In the genomic region with DNA sequence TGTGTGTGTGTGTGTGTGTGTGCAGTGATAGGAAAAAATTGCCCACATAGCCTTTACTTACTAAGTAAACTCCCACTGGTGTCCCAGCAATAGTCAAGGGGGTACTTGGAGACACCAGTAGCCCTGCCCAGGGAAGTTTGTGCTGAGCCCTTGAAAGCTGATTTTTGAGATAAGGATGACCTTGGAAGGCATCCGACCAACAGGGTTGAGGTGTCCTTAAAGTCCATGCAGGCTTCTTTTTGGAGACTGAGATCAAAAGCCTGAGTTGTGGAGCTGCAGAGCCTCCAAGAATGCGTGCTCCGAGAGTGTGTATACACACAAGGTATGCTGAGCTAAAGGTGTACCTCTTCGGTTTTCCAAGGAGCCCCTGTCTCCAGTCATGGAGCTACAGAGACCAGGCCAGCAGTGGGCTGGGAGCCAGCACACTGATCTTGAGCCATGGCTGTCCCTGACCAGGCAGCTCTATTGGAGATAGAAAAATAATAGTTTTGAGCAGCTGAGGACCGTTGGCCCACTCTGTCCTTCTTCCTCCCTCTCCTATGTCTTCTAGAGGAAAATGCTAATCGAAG, we compare ENCODE assay signal across 22 mouse cellular contexts. TPM values are rescaled to one million over a fixed set of nuclear protein-coding genes. Genes with fewer than 3 reads are reported as not detected.
DNase-seq lines count a peak whose midpoint lies in the region; ATAC-seq lines count a peak whose summit lies in the region.
"Had no signal": no experiment of that assay in that cellular context is flagged by ENCODE, and none has a peak within 500 bp of the region (broad histone marks: within the 10 kb centered on the region; RNA-seq: fewer than 3 reads in every experiment).

No protein-coding gene starts in this region.

- H3K36me3 ChIP-seq in forebrain, embryonic 10.5 days (replicated peaks) = no peaks in the 10 kb centered on the region
- no peaks in the 10 kb centered on the region for H3K36me3 ChIP-seq in forebrain, embryonic 16.5 days (ENCODE audit: control insufficient read depth, insufficient read depth)
- no peaks in the 10 kb centered on the region for H3K36me3 ChIP-seq in embryonic facial prominence, embryonic 10.5 days (replicated peaks)
- no peaks in the 10 kb centered on the region for H3K36me3 ChIP-seq in heart, embryonic 12.5 days
- H3K36me3 ChIP-seq: heart, embryonic 15.5 days; limb, embryonic 13.5 days; lung, embryonic 15.5 days; midbrain, embryonic 12.5 days had no signal

- H3K4me1 ChIP-seq in forebrain, embryonic 10.5 days = no peaks in the 10 kb centered on the region
- H3K4me1 ChIP-seq in forebrain, embryonic 16.5 days (replicated peaks; ENCODE audit: control insufficient read depth, insufficient read depth, low read length) = no peaks in the 10 kb centered on the region
- peaks cover 4% of the 10 kb centered on the region; the same call in 1 of the 2 replicates for H3K4me1 ChIP-seq in embryonic facial prominence, embryonic 10.5 days
- H3K4me1 ChIP-seq in heart, embryonic 12.5 days (replicated peaks) = peaks cover 6% of the 10 kb centered on the region
- H3K4me1 ChIP-seq: forebrain, embryonic 13.5 days; midbrain, embryonic 12.5 days had no signal

- no peak for ATAC-seq in forebrain, embryonic 16.5 days
- ATAC-seq in heart, embryonic 12.5 days (ENCODE audit: insufficient number of reproducible peaks, low FRiP score) = no peak
- ATAC-seq: forebrain, embryonic 13.5 days had no signal

- peaks cover 100% of the 10 kb centered on the region for H3K27me3 ChIP-seq in forebrain, embryonic 10.5 days (ENCODE audit: poor library complexity, severe bottlenecking)
- H3K27me3 ChIP-seq in forebrain, embryonic 16.5 days (replicated peaks; ENCODE audit: control insufficient read depth, insufficient read depth, low read length) = peaks cover 98% of the 10 kb centered on the region
- H3K27me3 ChIP-seq in embryonic facial prominence, embryonic 10.5 days (replicated peaks; ENCODE audit: low read depth, poor library complexity, severe bottlenecking) = peaks cover 100% of the 10 kb centered on the region
- peaks cover 100% of the 10 kb centered on the region for H3K27me3 ChIP-seq in heart, embryonic 12.5 days (replicated peaks)

- no peak overlapping the region for H3K4me2 ChIP-seq in forebrain, embryonic 16.5 days (ENCODE audit: low read length)
- no peak overlapping the region for H3K4me2 ChIP-seq in heart, embryonic 12.5 days
- H3K4me2 ChIP-seq: forebrain, embryonic 13.5 days; heart, embryonic 15.5 days; limb, embryonic 13.5 days; lung, embryonic 15.5 days; midbrain, embryonic 12.5 days had no signal

- DNase-seq in forebrain, embryonic 10.5 days (ENCODE audit: extremely low spot score, low spot score) = peak; percentile 16
- peak; percentile 15 to 31 for DNase-seq in kidney, adult 8-10 months
- no peak for DNase-seq in kidney, postnatal 10 days
- peak; percentile 69 for DNase-seq in adrenal gland, postnatal 14 days
- DNase-seq in embryonic facial prominence, embryonic 10.5 days (ENCODE audit: low spot score) = peak; percentile 15
- no peak for DNase-seq in retina, embryonic 14.5 days (ENCODE audit: low spot score)
- DNase-seq: cerebellum, adult 11 months; right cerebral cortex, adult 18-20 months had no signal

- no peak overlapping the region for H3K4me3 ChIP-seq in forebrain, embryonic 10.5 days
- no peak overlapping the region for H3K4me3 ChIP-seq in forebrain, embryonic 16.5 days (replicated peaks; ENCODE audit: low read length)
- no peak overlapping the region for H3K4me3 ChIP-seq in embryonic facial prominence, embryonic 10.5 days
- H3K4me3 ChIP-seq in heart, embryonic 12.5 days = no peak overlapping the region
- H3K4me3 ChIP-seq: forebrain, embryonic 13.5 days; heart, adult 2 months; heart, embryonic 15.5 days; lung, embryonic 15.5 days; midbrain, embryonic 12.5 days had no signal

- H3K9ac ChIP-seq in forebrain, embryonic 16.5 days (replicated peaks; ENCODE audit: low read depth, low read length) = no peak overlapping the region
- no peak overlapping the region for H3K9ac ChIP-seq in heart, embryonic 12.5 days
- H3K9ac ChIP-seq: forebrain, embryonic 13.5 days; heart, embryonic 15.5 days; limb, embryonic 13.5 days; liver, embryonic 14.5 days; lung, embryonic 15.5 days; midbrain, embryonic 12.5 days had no signal

- no peak overlapping the region for H3K27ac ChIP-seq in forebrain, embryonic 10.5 days
- no peak overlapping the region for H3K27ac ChIP-seq in forebrain, embryonic 16.5 days (ENCODE audit: low read length)
- no peak overlapping the region for H3K27ac ChIP-seq in embryonic facial prominence, embryonic 10.5 days (replicated peaks)
- H3K27ac ChIP-seq in heart, embryonic 12.5 days (ENCODE audit: poor library complexity, severe bottlenecking) = no peak overlapping the region
- H3K27ac ChIP-seq: forebrain, embryonic 13.5 days; heart, adult 2 months; heart, embryonic 15.5 days; limb, embryonic 13.5 days; liver, embryonic 14.5 days; lung, embryonic 15.5 days; macrophage; midbrain, embryonic 12.5 days had no signal

- WGBS in forebrain, embryonic 10.5 days = 8% methylated on average over 6 of the region's 6 CpGs
- WGBS in forebrain, embryonic 16.5 days = 1% methylated on average over 6 of the region's 6 CpGs
- 12% methylated on average over 6 of the region's 6 CpGs for whole genome bisulfite sequencing in embryonic facial prominence, embryonic 10.5 days
- WGBS in heart, embryonic 12.5 days = 10% methylated on average over 6 of the region's 6 CpGs

- H3K9me3 ChIP-seq in forebrain, embryonic 10.5 days = no peaks in the 10 kb centered on the region
- no peaks in the 10 kb centered on the region for H3K9me3 ChIP-seq in forebrain, embryonic 16.5 days (ENCODE audit: control insufficient read depth, low read length)
- no peaks in the 10 kb centered on the region for H3K9me3 ChIP-seq in embryonic facial prominence, embryonic 10.5 days
- no peaks in the 10 kb centered on the region for H3K9me3 ChIP-seq in heart, embryonic 12.5 days (replicated peaks)
- H3K9me3 ChIP-seq: forebrain, embryonic 13.5 days; heart, embryonic 15.5 days; limb, embryonic 13.5 days; lung, embryonic 15.5 days; midbrain, embryonic 12.5 days had no signal

RNA-seq across cellular contexts. Expression of gene Hoxb9, which starts 8.9 kb away (rescaled TPM):
- polyA plus RNA-seq in forebrain, embryonic 10.5 days (2016; fragmentation: Nextera tagmentation; extraction: Ambion mirVana) = not detected in 2 replicates
- not detected in 2 replicates for polyA plus RNA-seq in forebrain, embryonic 16.5 days (2015; fragmentation: Nextera tagmentation; extraction: Ambion mirVana)
- total RNA-seq in adrenal gland, postnatal 14 days (2021) = 99.3 and 156 TPM in 2 replicates
- not detected in 2 replicates for polyA plus RNA-seq in embryonic facial prominence, embryonic 10.5 days (2016; fragmentation: Nextera tagmentation; extraction: Ambion mirVana)
- 0.06 TPM in 1 of 2 replicates, not detected in the other for polyA plus RNA-seq in heart, embryonic 12.5 days (2016; fragmentation: Nextera tagmentation; extraction: Ambion mirVana)
- total RNA-seq: CH12.LX; heart, adult 2 months; heart, postnatal 4 days; layer of hippocampus, postnatal 14 days; MEL had no signal
- polyA plus RNA-seq: forebrain, embryonic 13.5 days; heart, adult 2 months; macrophage; midbrain, embryonic 12.5 days had no signal

RNA-seq across cellular contexts. Expression of gene Hoxb8, which starts 19.4 kb away (rescaled TPM):
- not detected in 2 replicates for polyA plus RNA-seq in forebrain, embryonic 10.5 days (2016; fragmentation: Nextera tagmentation; extraction: Ambion mirVana)
- polyA plus RNA-seq in forebrain, embryonic 16.5 days (2015; fragmentation: Nextera tagmentation; extraction: Ambion mirVana) = not detected in 2 replicates
- 56.7 and 59.4 TPM in 2 replicates for total RNA-seq in adrenal gland, postnatal 14 days (2021)
- polyA plus RNA-seq in embryonic facial prominence, embryonic 10.5 days (2016; fragmentation: Nextera tagmentation; extraction: Ambion mirVana) = not detected in 2 replicates
- polyA plus RNA-seq in heart, embryonic 12.5 days (2016; fragmentation: Nextera tagmentation; extraction: Ambion mirVana) = 0.06 TPM in 1 of 2 replicates, not detected in the other
- total RNA-seq: CH12.LX; heart, adult 2 months; heart, postnatal 4 days; layer of hippocampus, postnatal 14 days; MEL had no signal
- polyA plus RNA-seq: forebrain, embryonic 13.5 days; heart, adult 2 months; heart, embryonic 15.5 days; macrophage; midbrain, embryonic 12.5 days had no signal

RNA-seq across cellular contexts. Expression of gene Hoxb7, which starts 24.1 kb away (rescaled TPM):
- polyA plus RNA-seq in forebrain, embryonic 10.5 days (2016; fragmentation: Nextera tagmentation; extraction: Ambion mirVana) = not detected in 2 replicates
- not detected in 2 replicates for polyA plus RNA-seq in forebrain, embryonic 16.5 days (2015; fragmentation: Nextera tagmentation; extraction: Ambion mirVana)
- 34.3 and 37.8 TPM in 2 replicates for total RNA-seq in adrenal gland, postnatal 14 days (2021)
- polyA plus RNA-seq in embryonic facial prominence, embryonic 10.5 days (2016; fragmentation: Nextera tagmentation; extraction: Ambion mirVana) = not detected in 2 replicates
- 0.14 and 0.22 TPM in 2 replicates for polyA plus RNA-seq in heart, embryonic 12.5 days (2016; fragmentation: Nextera tagmentation; extraction: Ambion mirVana)
- total RNA-seq: CH12.LX; heart, adult 2 months; layer of hippocampus, postnatal 14 days; MEL had no signal
- polyA plus RNA-seq: forebrain, embryonic 13.5 days; heart, adult 2 months; macrophage; midbrain, embryonic 12.5 days had no signal

RNA-seq across cellular contexts. Expression of gene Hoxb6, which starts 29.9 kb away (rescaled TPM):
- polyA plus RNA-seq in forebrain, embryonic 10.5 days (2016; fragmentation: Nextera tagmentation; extraction: Ambion mirVana) = not detected in 2 replicates
- not detected in 2 replicates for polyA plus RNA-seq in forebrain, embryonic 16.5 days (2015; fragmentation: Nextera tagmentation; extraction: Ambion mirVana)
- total RNA-seq in adrenal gland, postnatal 14 days (2021) = 35.7 and 39.8 TPM in 2 replicates
- 0.15 TPM in 1 of 2 replicates, not detected in the other for polyA plus RNA-seq in embryonic facial prominence, embryonic 10.5 days (2016; fragmentation: Nextera tagmentation; extraction: Ambion mirVana)
- polyA plus RNA-seq in heart, embryonic 12.5 days (2016; fragmentation: Nextera tagmentation; extraction: Ambion mirVana) = 0.62 TPM in 1 of 2 replicates, not detected in the other
- total RNA-seq: heart, adult 2 months; heart, postnatal 4 days; layer of hippocampus, postnatal 14 days; MEL had no signal
- polyA plus RNA-seq: forebrain, embryonic 13.5 days; heart, adult 2 months; macrophage; midbrain, embryonic 12.5 days had no signal

RNA-seq across cellular contexts. Expression of gene Hoxb5, which starts 40.8 kb away (rescaled TPM):
- not detected in 2 replicates for polyA plus RNA-seq in forebrain, embryonic 10.5 days (2016; fragmentation: Nextera tagmentation; extraction: Ambion mirVana)
- not detected in 2 replicates for polyA plus RNA-seq in forebrain, embryonic 16.5 days (2015; fragmentation: Nextera tagmentation; extraction: Ambion mirVana)
- total RNA-seq in adrenal gland, postnatal 14 days (2021) = 17.1 and 18.7 TPM in 2 replicates
- polyA plus RNA-seq in embryonic facial prominence, embryonic 10.5 days (2016; fragmentation: Nextera tagmentation; extraction: Ambion mirVana) = 0.07 and 0.28 TPM in 2 replicates
- 0.14 and 1.9 TPM in 2 replicates for polyA plus RNA-seq in heart, embryonic 12.5 days (2016; fragmentation: Nextera tagmentation; extraction: Ambion mirVana)
- total RNA-seq: layer of hippocampus, postnatal 14 days; MEL had no signal
- polyA plus RNA-seq: forebrain, embryonic 13.5 days; macrophage; midbrain, embryonic 12.5 days had no signal

Comparison
In these comparisons a context has a peak if more than half of its experiments do, and no peak if none do; other contexts are left out.
1. DNase-seq: peak in forebrain, embryonic 10.5 days (single experiment), kidney, adult 8-10 months (2 of 2), adrenal gland, postnatal 14 days (single experiment) and embryonic facial prominence, embryonic 10.5 days (single experiment); none in kidney, postnatal 10 days (single experiment) and retina, embryonic 14.5 days (single experiment).